19 mouse cellular contexts compared by ENCODE assay signal in the genomic region with DNA sequence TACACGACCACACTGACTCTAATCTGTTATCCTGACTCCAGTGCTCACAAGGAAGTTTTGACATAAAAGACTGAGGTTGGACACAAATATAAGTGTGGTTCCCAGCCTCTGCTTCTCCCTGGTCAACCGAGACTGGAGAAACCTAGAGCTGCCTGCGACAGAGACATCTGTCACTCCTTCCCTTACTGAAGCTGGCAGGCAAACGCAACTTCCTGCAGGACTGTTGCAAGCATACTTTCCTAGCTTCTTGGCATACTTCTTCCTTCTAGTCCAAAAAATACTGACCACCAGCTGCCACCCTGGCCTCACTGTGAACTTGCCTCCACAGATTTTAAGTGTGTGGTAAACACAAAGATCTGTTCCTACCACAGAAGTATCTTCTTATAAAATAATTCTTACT.
DNase-seq lines count a peak whose midpoint lies in the region; ATAC-seq and TF ChIP-seq lines count a peak whose summit lies in the region.
"Had no signal": no experiment of that assay in that cellular context is flagged by ENCODE, and none has a peak within 500 bp of the region (broad histone marks: within the 10 kb centered on the region; RNA-seq: fewer than 3 reads in every experiment).

No protein-coding gene starts in this region.

- peak; percentile 17 for DNase-seq in adrenal gland, postnatal 14 days
- no peak for DNase-seq in adrenal gland, adult 8-10 months
- DNase-seq in lung, adult 18-20 months, result peak; percentile 17 to 21
- DNase-seq in lung, adult 2 months, result no peak
- peak; percentile 29 to 53 for DNase-seq in lung, postnatal 4 days
- no peak for DNase-seq in left cerebral cortex, adult 11 months (ENCODE audit: low spot score)
- DNase-seq in kidney, adult 2 months, result no peak
- DNase-seq: adrenal gland, postnatal 36 days; heart, postnatal 36 days; kidney, postnatal 4 days; thymus, postnatal 14 days had no signal

- no peaks in the 10 kb centered on the region for H3K9me3 ChIP-seq in midbrain, embryonic 15.5 days
- H3K9me3 ChIP-seq: heart, embryonic 12.5 days; hindbrain, embryonic 15.5 days; limb, embryonic 10.5 days; neural tube, embryonic 12.5 days had no signal

- TF ChIP-seq POLR2A in lung, adult 2 months (IDR thresholded peaks at IDR 0.05; ENCODE audit: borderline replicate concordance, extremely low read depth, low read depth, low read length), result no peak
- TF ChIP-seq POLR2A in kidney, adult 2 months (IDR thresholded peaks at IDR 0.05; ENCODE audit: low read depth, low read length), result no peak

- H3K9ac ChIP-seq in midbrain, embryonic 15.5 days, result no peak overlapping the region
- H3K9ac ChIP-seq: heart, embryonic 12.5 days; hindbrain, embryonic 15.5 days; neural tube, embryonic 12.5 days had no signal

- no peaks in the 10 kb centered on the region for H3K27me3 ChIP-seq in midbrain, embryonic 15.5 days (replicated peaks)
- no peaks in the 10 kb centered on the region for H3K27me3 ChIP-seq in kidney, adult 2 months (replicated peaks; ENCODE audit: control insufficient read depth, insufficient read depth, low read length)
- H3K27me3 ChIP-seq: heart, embryonic 12.5 days; hindbrain, embryonic 15.5 days; neural tube, embryonic 12.5 days had no signal

- no peaks in the 10 kb centered on the region; the same call in 1 of the 2 replicates for H3K4me1 ChIP-seq in lung, adult 2 months (ENCODE audit: control insufficient read depth, insufficient read depth, low read length)
- no peaks in the 10 kb centered on the region for H3K4me1 ChIP-seq in midbrain, embryonic 15.5 days
- H3K4me1 ChIP-seq in kidney, adult 2 months (ENCODE audit: control insufficient read depth, insufficient read depth, low read length), result no peaks in the 10 kb centered on the region
- H3K4me1 ChIP-seq: heart, embryonic 12.5 days; hindbrain, embryonic 15.5 days; limb, embryonic 10.5 days; neural tube, embryonic 12.5 days had no signal

- no peak overlapping the region for H3K4me3 ChIP-seq in lung, adult 2 months (replicated peaks; ENCODE audit: extremely low read depth, low read depth, low read length)
- H3K4me3 ChIP-seq in midbrain, embryonic 15.5 days, result no peak overlapping the region
- no peak overlapping the region for H3K4me3 ChIP-seq in kidney, adult 2 months (ENCODE audit: insufficient read depth, low read depth, low read length)
- H3K4me3 ChIP-seq: heart, embryonic 12.5 days; hindbrain, embryonic 15.5 days; limb, embryonic 10.5 days; neural tube, embryonic 12.5 days had no signal

- H3K4me2 ChIP-seq in midbrain, embryonic 15.5 days, result no peak overlapping the region
- H3K4me2 ChIP-seq: heart, embryonic 12.5 days; hindbrain, embryonic 15.5 days; liver, embryonic 11.5 days; neural tube, embryonic 12.5 days had no signal

- H3K36me3 ChIP-seq in midbrain, embryonic 15.5 days (replicated peaks), result no peaks in the 10 kb centered on the region
- H3K36me3 ChIP-seq in kidney, adult 2 months (ENCODE audit: control insufficient read depth, insufficient read depth, low read length), result no peaks in the 10 kb centered on the region
- H3K36me3 ChIP-seq: hindbrain, embryonic 15.5 days; neural tube, embryonic 12.5 days had no signal

- no peak for ATAC-seq in midbrain, embryonic 15.5 days (replicated peaks)
- ATAC-seq: intestine, embryonic 16.5 days had no signal

- no peak for TF ChIP-seq CTCF in lung, adult 2 months (IDR thresholded peaks at IDR 0.05; ENCODE audit: insufficient read depth, low read length)
- no peak for TF ChIP-seq CTCF in kidney, adult 2 months (conservative IDR thresholded peaks at IDR 0.05; ENCODE audit: insufficient read depth, insufficient read length, low read depth, low read length)

- no peak overlapping the region for H3K27ac ChIP-seq in midbrain, embryonic 15.5 days
- H3K27ac ChIP-seq in kidney, adult 2 months (ENCODE audit: insufficient read depth, low read depth, low read length), result no peak overlapping the region
- H3K27ac ChIP-seq: hindbrain, embryonic 15.5 days; limb, embryonic 10.5 days; neural tube, embryonic 12.5 days; stomach, postnatal 0 days had no signal

- WGBS in lung, adult 2 months, result 44% methylated on average over 4 of the region's 4 CpGs
- WGBS in midbrain, embryonic 15.5 days, result 90% methylated on average over 4 of the region's 4 CpGs
- 74% methylated on average over 4 of the region's 4 CpGs for WGBS in kidney, adult 2 months

Comparison
In these comparisons a context has a peak if more than half of its experiments do, and no peak if none do; other contexts are left out.
1. DNase-seq: peak in adrenal gland, postnatal 14 days (single experiment), lung, adult 18-20 months (2 of 2) and lung, postnatal 4 days (2 of 2); none in adrenal gland, adult 8-10 months (single experiment), lung, adult 2 months (single experiment), left cerebral cortex, adult 11 months (single experiment) and kidney, adult 2 months (single experiment).